Mouse (Mus musculus) stomach, embryonic 16.5 days (tissue): Measurements from ENCODE around the gene Nat8f1. TPM values are rescaled to one million over a fixed set of nuclear protein-coding genes. Genes with fewer than 3 reads are reported as not detected.
"Not testable (repeated sequence)": the region's sequence is repeated elsewhere in the genome, so short reads cannot be mapped to it uniquely, and the experiment has no call there.

Source experiments
- ATAC-seq: fragments of 200-750 bp; cut with Nextera tagmentation; 2 replicates; pipeline ENCODE4 v1.8.0; 2017; ENCODE audit warnings: moderate number of reproducible peaks, moderate TSS enrichment; ENCODE audit not compliant: insufficient read depth, low FRiP score
- H3K27ac ChIP-seq: fragments of 300-500 bp; sonication (generic); 2 replicates; pipeline ENCODE4 v1.5.1; 2014; ENCODE audit warnings: low read length
- H3K27me3 ChIP-seq: fragments of 300-500 bp; sonication (generic); 2 replicates; pipeline ENCODE4 v1.6.1; 2014; ENCODE audit warnings: low read length, control low read depth, mixed read lengths; ENCODE audit not compliant: control insufficient read depth, insufficient read depth
- H3K36me3 ChIP-seq: fragments of 300-500 bp; sonication (generic); 2 replicates; pipeline ENCODE4 v1.6.1; 2014; ENCODE audit warnings: low read length; ENCODE audit not compliant: control insufficient read depth, insufficient read depth
- H3K4me1 ChIP-seq: fragments of 300-500 bp; sonication (generic); 2 replicates; pipeline ENCODE4 v1.6.1; 2014; ENCODE audit warnings: low read length, control low read depth, mixed read lengths; ENCODE audit not compliant: control insufficient read depth, insufficient read depth
- H3K4me2 ChIP-seq: fragments of 300-500 bp; sonication (generic); 2 replicates; pipeline ENCODE4 v1.6.1; 2014; ENCODE audit warnings: low read depth, low read length, mixed read lengths
- H3K4me3 ChIP-seq: fragments of 300-500 bp; sonication (generic); replicated peaks from 2 replicates; pipeline ENCODE4 v1.5.1; 2014; ENCODE audit warnings: mild to moderate bottlenecking, low read length
- H3K9ac ChIP-seq: fragments of 300-500 bp; sonication (generic); 2 replicates; pipeline ENCODE4 v1.6.1; 2014; ENCODE audit warnings: low read length
- H3K9me3 ChIP-seq: fragments of 300-500 bp; sonication (generic); replicated peaks from 2 replicates; pipeline ENCODE4 v1.6.1; 2016; ENCODE audit warnings: low read length, control low read depth; ENCODE audit not compliant: control insufficient read depth
- WGBS: fragments of 180-500 bp; shearing (Covaris S2); extraction: QIAGEN DNeasy Blood & Tissue Kit; methylation state at CpG from one replicate; pipeline ENCODE4 v1.1.7; 2014; 5-methylcytosine and 5-hydroxymethylcytosine counted together
- polyA plus RNA-seq: library from polyadenylated mRNA; unstranded; fragments of >200 nt; fragmentation: Nextera tagmentation; extraction: Ambion mirVana; gene quantifications from 2 replicates; pipeline ENCODE4 v1.2.1, GENCODE M21; 2015

Nat8f1 gene
- 6.9 and 7.4 TPM in 2 replicates for polyA plus RNA-seq

- peak within 1 kb of the TSS; percentile 87 for H3K4me2 ChIP-seq
- H3K4me1 ChIP-seq: peaks cover 12% of the 10 kb centered on the region
- peak within 1 kb of the TSS; percentile 83 for H3K9ac ChIP-seq
- peak within 1 kb of the TSS; percentile 72 for H3K4me3 ChIP-seq
- peak; percentile 96 for ATAC-seq
- H3K27ac ChIP-seq: peak within 1 kb of the TSS; percentile 92
- not testable (repeated sequence) for H3K9me3 ChIP-seq, H3K27me3 ChIP-seq, H3K36me3 ChIP-seq
- WGBS: under 1% methylated on average over 61 of the region's 61 CpGs
Measured at GRCm38 (mm10) chr6:85915539-85916513, at the start of gene Nat8f1. Nat8f1 (minus strand) TSS chr6:85915687.

- Histone ChIP-seq H3K9me3 (no peaks in the 10 kb centered on the region), H3K4me1 (peaks cover 10% of the 10 kb centered on the region; the same call in 1 of the 2 replicates), H3K4me2 (peak within 1 kb of the TSS; percentile 84), H3K27ac (peak within 1 kb of the TSS; percentile 100), H3K27me3 (no peaks in the 10 kb centered on the region), H3K4me3 (peak within 1 kb of the TSS; percentile 88), H3K36me3 (no peaks in the 10 kb centered on the region; the same call in 1 of the 2 replicates), H3K9ac (peak within 1 kb of the TSS; percentile 89)
- WGBS: under 1% methylated on average over 70 of the region's 70 CpGs
- ATAC-seq: peak; percentile 97
Measured at GRCm38 (mm10) chr6:85961101-85962091, 45.9 kb upstream of the Nat8f1 start, which contains the start of gene Dusp11. Dusp11 (minus strand) TSS chr6:85961667.

GRCm38 (mm10) chr6:85957581-85957980 is 42.1 kb upstream of the Nat8f1 start:
- no peak overlapping the region for H3K4me2 ChIP-seq
- no peak overlapping the region for H3K4me3 ChIP-seq
- peaks cover 18% of the 10 kb centered on the region for H3K36me3 ChIP-seq
- ATAC-seq: no peak
- WGBS: 80% methylated on average over 3 of the region's 3 CpGs
- no peaks in the 10 kb centered on the region for H3K9me3 ChIP-seq
- H3K27ac ChIP-seq: no peak overlapping the region
- H3K4me1 ChIP-seq: peaks cover 10% of the 10 kb centered on the region; the same call in 1 of the 2 replicates
- H3K9ac ChIP-seq: no peak overlapping the region
- H3K27me3 ChIP-seq: no peaks in the 10 kb centered on the region

- Histone ChIP-seq H3K36me3 (peaks cover 50% of the 10 kb centered on the region), H3K4me3 (no peak overlapping the region), H3K27ac (no peak overlapping the region), H3K9ac (no peak overlapping the region), H3K9me3 (no peaks in the 10 kb centered on the region), H3K4me2 (no peak overlapping the region), H3K4me1 (no peaks in the 10 kb centered on the region), H3K27me3 (no peaks in the 10 kb centered on the region)
- ATAC-seq: no peak
- 86% methylated on average over 6 of the region's 6 CpGs for WGBS
Measured at GRCm38 (mm10) chr6:85948549-85948948, 33.1 kb upstream of the Nat8f1 start.

- Histone ChIP-seq H3K9ac (no peak overlapping the region), H3K36me3 (peaks cover 37% of the 10 kb centered on the region), H3K4me2 (no peak overlapping the region), H3K4me1 (no peaks in the 10 kb centered on the region), H3K27ac (no peak overlapping the region), H3K27me3 (no peaks in the 10 kb centered on the region), H3K4me3 (no peak overlapping the region), H3K9me3 (no peaks in the 10 kb centered on the region)
- no peak for ATAC-seq
- 91% methylated on average over 3 of the region's 3 CpGs for WGBS
Measured at GRCm38 (mm10) chr6:85942469-85942868, 27.0 kb upstream of the Nat8f1 start.

- Histone ChIP-seq H3K27me3 (no peaks in the 10 kb centered on the region), H3K9ac (no peak overlapping the region), H3K4me1 (no peaks in the 10 kb centered on the region), H3K4me3 (no peak overlapping the region), H3K36me3 (peaks cover 9% of the 10 kb centered on the region), H3K4me2 (no peak overlapping the region), H3K9me3 (no peaks in the 10 kb centered on the region), H3K27ac (no peak overlapping the region)
- WGBS: 66% methylated on average over 10 of the region's 10 CpGs
- ATAC-seq: no peak
Measured at GRCm38 (mm10) chr6:85938701-85939100, 23.2 kb upstream of the Nat8f1 start.

GRCm38 (mm10) chr6:85936508-85937465 is 21.3 kb upstream of the Nat8f1 start:
- H3K9me3 ChIP-seq, H3K27me3 ChIP-seq, H3K4me1 ChIP-seq, H3K36me3 ChIP-seq: not testable (repeated sequence)
- peak; percentile 96 for ATAC-seq
- WGBS: under 1% methylated on average over 50 of the region's 50 CpGs
- Histone ChIP-seq H3K27ac (peak overlapping the region; percentile 66), H3K9ac (peak overlapping the region; percentile 71), H3K4me3 (peak overlapping the region; percentile 53), H3K4me2 (peak overlapping the region; percentile 66)

GRCm38 (mm10) chr6:85935646-85936045 is 20.2 kb upstream of the Nat8f1 start:
- 62% methylated on average over 3 of the region's 3 CpGs for WGBS
- Histone ChIP-seq H3K36me3 (no peaks in the 10 kb centered on the region), H3K27ac (no peak overlapping the region), H3K4me1 (no peaks in the 10 kb centered on the region), H3K27me3 (no peaks in the 10 kb centered on the region), H3K4me2 (no peak overlapping the region), H3K9ac (no peak overlapping the region), H3K4me3 (no peak overlapping the region), H3K9me3 (no peaks in the 10 kb centered on the region)
- no peak for ATAC-seq
